Mouse (Mus musculus): ENCODE data around the gene Tm9sf1.

- TF ChIP-seq CTCF (IDR thresholded peaks at IDR 0.05; ENCODE audit: insufficient read depth, low read length), result no peak
- TF ChIP-seq POLR2A (IDR thresholded peaks at IDR 0.05; ENCODE audit: borderline replicate concordance, extremely low read depth, low read depth, low read length), result no peak
Measured at GRCm38 (mm10) chr14:55589771-55590448, 53.7 kb downstream of the Tm9sf1 start.

All from lung, adult 2 months (tissue).